Mouse (Mus musculus): ENCODE data around the gene Zfp335. TPM values are rescaled to one million over a fixed set of nuclear protein-coding genes. Genes with fewer than 3 reads are reported as not detected.

Gene Zfp335
- total and polyA plus RNA-seq, 3 experiments = 5.2 to 16.5 (median 12.0) TPM

GRCm38 (mm10) chr2:164901380-164901779, 10.2 kb downstream of the Zfp335 start:
- H3K4me1 ChIP-seq (ENCODE audit: control insufficient read depth in 1 of 2, insufficient read depth in 2 of 2) = peaks cover 0 to 5% of the 10 kb centered on the region in 2 experiments; a peak in 1 of 4 replicates
- no peak for DNase-seq (ENCODE audit: extremely low read depth)
- no peak overlapping the region for H3K9ac ChIP-seq (ENCODE audit: insufficient read depth, low read depth)
- no peak overlapping the region for H3K27ac ChIP-seq (ENCODE audit: insufficient read depth, low read depth)
- TF ChIP-seq NELFE (IDR thresholded peaks at IDR 0.05; ENCODE audit: low read depth, low read length) (no peak), RAD21 (IDR thresholded peaks at IDR 0.05; ENCODE audit: low read depth, low read length) (no peak), TBP (conservative IDR thresholded peaks at IDR 0.05; ENCODE audit: low read depth, low read length) (no peak), IRF4 (IDR thresholded peaks at IDR 0.05; ENCODE audit: low read depth, low read length) (no peak), USF1 (IDR thresholded peaks at IDR 0.05; ENCODE audit: low read depth, low read length) (no peak), GABPA (IDR thresholded peaks at IDR 0.05; ENCODE audit: insufficient replicate concordance, low read depth, low read length) (no peak), ZC3H11A (IDR thresholded peaks at IDR 0.05; ENCODE audit: low read depth, low read length) (no peak), JUN (IDR thresholded peaks at IDR 0.05; ENCODE audit: insufficient read depth, low read depth, low read length) (no peak), E2F4 (IDR thresholded peaks at IDR 0.05; ENCODE audit: insufficient replicate concordance, low read depth, low read length) (no peak), ZMIZ1 (IDR thresholded peaks at IDR 0.05; ENCODE audit: low read depth, low read length) (no peak), BHLHE40 (IDR thresholded peaks at IDR 0.05; ENCODE audit: low read depth, low read length) (no peak), CTCF (conservative IDR thresholded peaks at IDR 0.05 in 1 of 2, IDR thresholded peaks at IDR 0.05 in 1 of 2; ENCODE audit: low read depth in 2 of 2, low read length in 2 of 2) (no peak), MAFK (IDR thresholded peaks at IDR 0.05; ENCODE audit: insufficient replicate concordance, low read length) (no peak), ETS1 (conservative IDR thresholded peaks at IDR 0.05; ENCODE audit: low read depth, low read length) (no peak), ZKSCAN1 (IDR thresholded peaks at IDR 0.05; ENCODE audit: borderline replicate concordance, low read depth, low read length) (no peak)
- H3K79me2 ChIP-seq (replicated peaks; ENCODE audit: control insufficient read depth, extremely low read depth, insufficient read depth, poor library complexity, severe bottlenecking) = no peaks in the 10 kb centered on the region
- H3K4me2 ChIP-seq (ENCODE audit: insufficient read depth, low read depth, poor library complexity, severe bottlenecking) = no peak overlapping the region
- dilution Hi-C loops (cut with MboI; ENCODE audit: extremely low pct_ligation_motif_present, extremely low pct_unique_long_range_greater_than_20kb, low sequenced_read_pairs) = no loop called here
- H3K9me3 ChIP-seq (replicated peaks; ENCODE audit: low read length) = peaks cover 7% of the 10 kb centered on the region
- no peaks in the 10 kb centered on the region for H3K27me3 ChIP-seq (replicated peaks)
- in situ Hi-C loops (cut with MboI; ENCODE audit: low pct_ligation_motif_present, low pct_unique_long_range_greater_than_20kb, low sequenced_read_pairs) = no loop called here
- H3K36me3 ChIP-seq (replicated peaks in 1 of 2; ENCODE audit: control insufficient read depth in 1 of 2, insufficient read depth in 1 of 2, low read length in 1 of 2) = peaks cover 84 to 99% of the 10 kb centered on the region in 2 experiments
- no peak overlapping the region for H3K4me3 ChIP-seq (replicated peaks in 1 of 3; ENCODE audit: low read depth in 2 of 3, low read length in 2 of 3, poor library complexity in 1 of 3)

- DNase-seq (ENCODE audit: extremely low read depth) = no peak
- Histone ChIP-seq H3K79me2 (replicated peaks; ENCODE audit: control insufficient read depth, extremely low read depth, insufficient read depth, poor library complexity, severe bottlenecking) (no peaks in the 10 kb centered on the region), H3K27ac (ENCODE audit: insufficient read depth, low read depth) (no peak overlapping the region), H3K36me3 (replicated peaks in 1 of 2; ENCODE audit: control insufficient read depth in 1 of 2, insufficient read depth in 1 of 2, low read length in 1 of 2) (peaks cover 89 to 99% of the 10 kb centered on the region in 2 experiments), H3K9ac (ENCODE audit: insufficient read depth, low read depth) (no peak overlapping the region), H3K4me1 (ENCODE audit: control insufficient read depth in 1 of 2, insufficient read depth in 2 of 2) (peaks cover 0 to 5% of the 10 kb centered on the region in 2 experiments; a peak in 1 of 4 replicates), H3K27me3 (replicated peaks) (no peaks in the 10 kb centered on the region), H3K9me3 (replicated peaks; ENCODE audit: low read length) (no peaks in the 10 kb centered on the region), H3K4me2 (ENCODE audit: insufficient read depth, low read depth, poor library complexity, severe bottlenecking) (no peak overlapping the region), H3K4me3 (replicated peaks in 1 of 3; ENCODE audit: low read depth in 2 of 3, low read length in 2 of 3, poor library complexity in 1 of 3) (no peak overlapping the region)
- dilution Hi-C loops (cut with MboI; ENCODE audit: extremely low pct_ligation_motif_present, extremely low pct_unique_long_range_greater_than_20kb, low sequenced_read_pairs) = no loop called here
- no peak for TF ChIP-seq E2F4 (IDR thresholded peaks at IDR 0.05; ENCODE audit: insufficient replicate concordance, low read depth, low read length)
- TF ChIP-seq ELF1 (IDR thresholded peaks at IDR 0.05; ENCODE audit: low read depth, low read length) = no peak
- TF ChIP-seq NELFE (IDR thresholded peaks at IDR 0.05; ENCODE audit: low read depth, low read length) = no peak
- TF ChIP-seq ZMIZ1 (IDR thresholded peaks at IDR 0.05; ENCODE audit: low read depth, low read length) = no peak
- TF ChIP-seq ETS1 (conservative IDR thresholded peaks at IDR 0.05; ENCODE audit: low read depth, low read length) = no peak
- no peak for TF ChIP-seq USF2 (conservative IDR thresholded peaks at IDR 0.05; ENCODE audit: low read depth, low read length)
- TF ChIP-seq USF1 (IDR thresholded peaks at IDR 0.05; ENCODE audit: low read depth, low read length) = no peak
- no peak for TF ChIP-seq SMC3 (IDR thresholded peaks at IDR 0.05; ENCODE audit: low read depth, low read length)
- no peak for TF ChIP-seq MAX (IDR thresholded peaks at IDR 0.05; ENCODE audit: low read length)
- TF ChIP-seq EP300 (IDR thresholded peaks at IDR 0.05; ENCODE audit: low read length) = no peak
- TF ChIP-seq GABPA (IDR thresholded peaks at IDR 0.05; ENCODE audit: insufficient replicate concordance, low read depth, low read length) = no peak
- TF ChIP-seq CHD2 (IDR thresholded peaks at IDR 0.05; ENCODE audit: low read length) = no peak
- TF ChIP-seq JUN (IDR thresholded peaks at IDR 0.05; ENCODE audit: insufficient read depth, low read depth, low read length) = no peak
- TF ChIP-seq ZNF384 (IDR thresholded peaks at IDR 0.05; ENCODE audit: low read depth, low read length) = no peak
- no peak for TF ChIP-seq RCOR1 (conservative IDR thresholded peaks at IDR 0.05; ENCODE audit: low read depth, low read length)
- no peak for TF ChIP-seq PAX5 (IDR thresholded peaks at IDR 0.05; ENCODE audit: low read length)
- no peak for TF ChIP-seq KAT2A (IDR thresholded peaks at IDR 0.05; ENCODE audit: insufficient replicate concordance, low read length)
- TF ChIP-seq MXI1 (IDR thresholded peaks at IDR 0.05; ENCODE audit: low read depth, low read length) = no peak
- no peak for TF ChIP-seq HCFC1 (IDR thresholded peaks at IDR 0.05; ENCODE audit: low read depth, low read length)
- no peak for TF ChIP-seq MAZ (IDR thresholded peaks at IDR 0.05; ENCODE audit: low read depth, low read length)
- in situ Hi-C loops (cut with MboI; ENCODE audit: low pct_ligation_motif_present, low pct_unique_long_range_greater_than_20kb, low sequenced_read_pairs) = no loop called here
Observed at GRCm38 (mm10) chr2:164899723-164900459, 11.7 kb downstream of the Zfp335 start.
